Mouse (Mus musculus) heart, adult 2 months (tissue): ENCODE measurements around the gene Lrrc31.

ENCODE experiments used
- CTCF ChIP-seq: fragments of 200-600 bp; IDR thresholded peaks from 2 replicates; pipeline ENCODE4 v1.8.1; 2022; ENCODE audit warnings: antibody characterized with exemption, mild to moderate bottlenecking, moderate library complexity
- EP300 ChIP-seq: fragments of 200-500 bp; IDR thresholded peaks from 2 replicates; pipeline ENCODE4 v1.6.1; 2011; ENCODE audit warnings: low read depth, low read length, control low read depth; ENCODE audit not compliant: insufficient read depth

DNA sequence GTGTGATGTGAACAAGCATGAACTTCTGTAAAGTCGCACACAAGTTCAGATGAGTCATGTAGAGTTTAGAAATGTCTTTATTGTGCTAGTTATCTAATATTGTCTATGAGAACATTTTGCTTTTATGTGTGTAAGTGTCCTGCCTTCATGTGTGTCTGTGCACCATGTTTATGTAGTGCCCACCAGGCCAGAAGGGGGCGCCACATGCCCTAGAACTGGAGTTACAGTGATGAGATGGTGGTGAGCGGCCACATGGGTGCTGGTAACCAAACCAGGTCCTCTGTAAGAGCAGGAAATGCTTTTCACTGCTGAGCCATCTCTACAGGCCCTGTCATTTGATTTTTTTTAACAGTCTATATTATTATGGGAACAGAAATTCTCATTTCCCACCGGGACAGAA lies 64.0 kb downstream of the Lrrc31 start:
- no peak for TF ChIP-seq CTCF
- TF ChIP-seq EP300: no peak
